Mouse (Mus musculus): ENCODE results near the gene Itpr2. TPM values are rescaled to one million over a fixed set of nuclear protein-coding genes. Genes with fewer than 3 reads are reported as not detected.

Gene Itpr2
- polyA plus RNA-seq, 1 experiment from 2014 or later = 6.3 TPM

DNA sequence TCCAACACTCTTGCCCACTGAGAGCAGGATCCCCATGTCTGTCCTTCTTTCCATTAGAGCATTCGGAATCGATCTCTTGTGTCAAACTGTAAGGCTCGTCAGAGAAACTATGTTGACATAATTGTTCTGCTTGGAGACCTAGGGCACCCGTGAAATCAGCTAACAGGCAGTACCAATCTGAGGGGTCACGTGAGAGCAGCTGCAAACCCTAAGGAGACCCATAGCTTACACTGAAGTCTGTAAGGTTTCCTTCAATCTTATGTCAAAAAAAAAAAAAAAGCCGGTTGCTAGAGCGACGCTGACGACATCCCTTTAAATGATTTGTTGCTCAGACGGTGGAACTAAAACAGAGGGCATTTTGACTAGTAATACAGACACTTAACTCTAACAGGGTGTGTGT, 212.2 kb downstream of the Itpr2 start:
- Histone ChIP-seq H3K4me2 (replicated peaks; ENCODE audit: low read depth) (no peak overlapping the region), H3K9ac (ENCODE audit: low read depth, low read length) (no peak overlapping the region), H3K36me3 (ENCODE audit: control insufficient read depth, insufficient read depth) (0 out of 2 replicates have a peak, but pooled peaks cover 2% of the 10 kb centered on the region), H3K4me3 (ENCODE audit: low read depth, low read length) (no peak overlapping the region), H3K27ac (ENCODE audit: low read depth, low read length) (no peak overlapping the region), H3K9me3 (ENCODE audit: control insufficient read depth) (no peaks in the 10 kb centered on the region), H3K4me1 (replicated peaks; ENCODE audit: control insufficient read depth, insufficient read depth, low read length) (0 out of 2 replicates have a peak, but pooled peaks cover 3% of the 10 kb centered on the region), H3K27me3 (replicated peaks; ENCODE audit: control insufficient read depth, insufficient read depth, low read length) (no peaks in the 10 kb centered on the region)
- WGBS = 61% methylated on average over 10 of the region's 10 CpGs
- no peak for TF ChIP-seq CTCF (IDR thresholded peaks at IDR 0.05; ENCODE audit: low read depth)
- no peak for ATAC-seq

DNA sequence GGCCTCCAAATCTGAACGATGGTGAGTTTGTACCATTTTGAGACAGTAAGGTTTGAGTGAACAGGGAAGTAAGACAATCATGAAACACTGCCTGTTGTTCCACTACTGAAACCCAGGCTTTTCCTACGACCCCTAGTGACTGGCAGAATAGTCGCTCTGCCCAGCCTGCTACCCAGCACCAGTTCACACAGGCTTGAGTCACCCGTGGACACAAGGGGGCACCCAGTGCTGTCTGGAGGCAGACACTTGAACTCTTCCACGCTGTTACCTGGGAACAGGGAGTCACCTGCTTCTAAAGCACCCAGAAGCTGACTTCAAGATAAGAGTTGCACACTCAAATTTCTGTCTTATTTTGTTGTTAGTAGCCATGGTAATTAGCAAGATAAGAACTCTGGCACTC, 213.8 kb downstream of the Itpr2 start:
- 0 out of 2 replicates have a peak, but pooled peaks cover 3% of the 10 kb centered on the region for H3K4me1 ChIP-seq (replicated peaks; ENCODE audit: control insufficient read depth, insufficient read depth, low read length)
- H3K36me3 ChIP-seq (ENCODE audit: control insufficient read depth, insufficient read depth) = no peaks in the 10 kb centered on the region
- no peak for ATAC-seq
- no peak for TF ChIP-seq CTCF (IDR thresholded peaks at IDR 0.05; ENCODE audit: low read depth)
- H3K27me3 ChIP-seq (replicated peaks; ENCODE audit: control insufficient read depth, insufficient read depth, low read length) = no peaks in the 10 kb centered on the region
- no peak overlapping the region for H3K4me2 ChIP-seq (replicated peaks; ENCODE audit: low read depth)
- no peak overlapping the region for H3K9ac ChIP-seq (ENCODE audit: low read depth, low read length)
- no peaks in the 10 kb centered on the region for H3K9me3 ChIP-seq (ENCODE audit: control insufficient read depth)
- WGBS = 80% methylated on average over 5 of the region's 5 CpGs
- H3K27ac ChIP-seq (ENCODE audit: low read depth, low read length) = no peak overlapping the region
- H3K4me3 ChIP-seq (ENCODE audit: low read depth, low read length) = no peak overlapping the region

- Histone ChIP-seq H3K27me3 (replicated peaks; ENCODE audit: control insufficient read depth, insufficient read depth, low read length) (no peaks in the 10 kb centered on the region), H3K4me1 (replicated peaks; ENCODE audit: control insufficient read depth, insufficient read depth, low read length) (0 out of 2 replicates have a peak, but pooled peaks cover 3% of the 10 kb centered on the region), H3K9me3 (ENCODE audit: control insufficient read depth) (no peaks in the 10 kb centered on the region), H3K4me3 (ENCODE audit: low read depth, low read length) (no peak overlapping the region), H3K9ac (ENCODE audit: low read depth, low read length) (no peak overlapping the region), H3K36me3 (ENCODE audit: control insufficient read depth, insufficient read depth) (no peaks in the 10 kb centered on the region), H3K4me2 (replicated peaks; ENCODE audit: low read depth) (no peak overlapping the region), H3K27ac (ENCODE audit: low read depth, low read length) (no peak overlapping the region)
- ATAC-seq = peak; percentile 26; the same call in 1 of the 2 replicates
- no peak for TF ChIP-seq CTCF (IDR thresholded peaks at IDR 0.05; ENCODE audit: low read depth)
- WGBS = 60% methylated on average over 11 of the region's 11 CpGs
These were observed 217.0 kb downstream of the Itpr2 start for GRCm38 (mm10) chr6:146284921-146285565.

DNA sequence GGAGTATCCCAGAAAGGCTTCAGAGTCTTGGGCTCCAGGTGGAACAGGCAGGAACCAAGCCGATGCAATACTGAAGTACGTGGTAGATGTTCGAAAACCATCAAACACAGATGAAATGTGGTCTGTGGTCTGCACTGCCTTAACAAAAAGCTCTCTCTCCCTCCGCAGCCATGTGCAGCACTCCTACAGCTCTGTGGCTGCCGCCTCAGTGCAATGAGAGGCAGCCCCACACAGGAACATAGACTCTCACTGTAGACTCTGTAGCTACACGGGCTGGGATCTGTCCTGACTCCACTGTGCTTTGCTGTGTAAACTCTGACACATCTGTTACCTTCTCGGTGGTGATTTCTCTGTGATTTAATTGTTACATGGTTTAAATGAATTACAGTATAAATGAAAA, 218.0 kb downstream of the Itpr2 start:
- H3K4me3 ChIP-seq (ENCODE audit: low read depth, low read length) = no peak overlapping the region
- no peak overlapping the region for H3K9ac ChIP-seq (ENCODE audit: low read depth, low read length)
- no peak overlapping the region for H3K4me2 ChIP-seq (replicated peaks; ENCODE audit: low read depth)
- TF ChIP-seq CTCF (IDR thresholded peaks at IDR 0.05; ENCODE audit: low read depth) = no peak
- no peak for ATAC-seq
- H3K4me1 ChIP-seq (replicated peaks; ENCODE audit: control insufficient read depth, insufficient read depth, low read length) = 0 out of 2 replicates have a peak, but pooled peaks cover 3% of the 10 kb centered on the region
- whole genome bisulfite sequencing = 53% methylated on average over 7 of the region's 7 CpGs
- no peaks in the 10 kb centered on the region for H3K27me3 ChIP-seq (replicated peaks; ENCODE audit: control insufficient read depth, insufficient read depth, low read length)
- no peaks in the 10 kb centered on the region for H3K36me3 ChIP-seq (ENCODE audit: control insufficient read depth, insufficient read depth)
- no peaks in the 10 kb centered on the region for H3K9me3 ChIP-seq (ENCODE audit: control insufficient read depth)
- H3K27ac ChIP-seq (ENCODE audit: low read depth, low read length) = no peak overlapping the region

- Histone ChIP-seq H3K27me3 (replicated peaks; ENCODE audit: control insufficient read depth, insufficient read depth, low read length) (no peaks in the 10 kb centered on the region), H3K9me3 (ENCODE audit: control insufficient read depth) (no peaks in the 10 kb centered on the region), H3K4me1 (replicated peaks; ENCODE audit: control insufficient read depth, insufficient read depth, low read length) (0 out of 2 replicates have a peak, but pooled peaks cover 3% of the 10 kb centered on the region), H3K4me3 (ENCODE audit: low read depth, low read length) (no peak overlapping the region), H3K36me3 (ENCODE audit: control insufficient read depth, insufficient read depth) (no peaks in the 10 kb centered on the region), H3K4me2 (replicated peaks; ENCODE audit: low read depth) (no peak overlapping the region), H3K27ac (ENCODE audit: low read depth, low read length) (no peak overlapping the region), H3K9ac (ENCODE audit: low read depth, low read length) (no peak overlapping the region)
- no peak for ATAC-seq
- WGBS = 74% methylated on average over 7 of the region's 7 CpGs
- TF ChIP-seq CTCF (IDR thresholded peaks at IDR 0.05; ENCODE audit: low read depth) = no peak
These were observed 219.9 kb downstream of the Itpr2 start for GRCm38 (mm10) chr6:146282061-146282659.

DNA sequence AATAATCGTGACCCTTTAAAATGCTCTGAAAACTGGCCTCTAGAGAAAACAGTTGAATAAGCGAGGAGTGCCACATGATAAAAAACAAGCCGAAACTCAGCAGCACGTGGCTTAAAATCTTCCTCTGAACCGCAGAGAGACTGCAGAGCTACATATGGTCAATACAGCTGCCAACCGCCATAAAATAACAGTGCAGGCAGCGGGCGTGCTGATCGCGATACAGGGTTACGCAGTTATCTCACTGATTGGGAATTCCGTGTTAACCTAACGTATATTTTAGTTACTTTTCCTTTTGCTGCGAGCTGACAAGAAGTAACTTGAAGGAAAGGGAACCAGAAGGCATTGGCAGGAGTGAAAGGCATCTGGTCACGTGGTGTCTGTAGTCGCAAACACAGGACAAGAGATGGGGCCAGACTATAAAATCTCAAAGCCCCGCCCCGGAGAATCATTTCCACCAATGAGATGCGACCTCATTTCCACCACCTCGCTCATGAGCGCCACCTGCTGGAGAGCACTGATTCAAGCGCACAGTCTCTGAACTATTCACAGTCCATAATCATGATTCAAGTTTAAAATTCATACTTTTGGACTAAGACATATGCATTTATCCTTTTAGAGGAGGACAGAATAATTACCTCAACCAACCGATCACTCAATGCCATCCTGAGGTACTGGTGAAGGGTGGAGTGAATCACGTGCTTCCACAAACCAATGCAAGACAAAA, 220.7 kb downstream of the Itpr2 start:
- H3K27me3 ChIP-seq (replicated peaks; ENCODE audit: control insufficient read depth, insufficient read depth, low read length) = no peaks in the 10 kb centered on the region
- 0 out of 2 replicates have a peak, but pooled peaks cover 3% of the 10 kb centered on the region for H3K4me1 ChIP-seq (replicated peaks; ENCODE audit: control insufficient read depth, insufficient read depth, low read length)
- no peak for ATAC-seq
- H3K4me3 ChIP-seq (ENCODE audit: low read depth, low read length) = no peak overlapping the region
- H3K36me3 ChIP-seq (ENCODE audit: control insufficient read depth, insufficient read depth) = no peaks in the 10 kb centered on the region
- no peak overlapping the region for H3K4me2 ChIP-seq (replicated peaks; ENCODE audit: low read depth)
- 92% methylated on average over 24 of the region's 24 CpGs for WGBS
- peak; percentile 66 for TF ChIP-seq CTCF (IDR thresholded peaks at IDR 0.05; ENCODE audit: low read depth)
- H3K9ac ChIP-seq (ENCODE audit: low read depth, low read length) = no peak overlapping the region
- H3K9me3 ChIP-seq (ENCODE audit: control insufficient read depth) = no peaks in the 10 kb centered on the region
- no peak overlapping the region for H3K27ac ChIP-seq (ENCODE audit: low read depth, low read length)

Data from intestine, postnatal 0 days (tissue).